Mouse (Mus musculus) forebrain, embryonic 10.5 days (tissue): ENCODE measurements at regions not wholly inside any gene's neighbourhood (a gene's known extent, or its start where the extent isn't known, plus 50 kb on each side); places are given as distances from the start of the nearest gene placed in this dataset.
A peak's percentile ranks its signal among the peaks of the same experiment; 100 is the strongest.

ENCODE experiments used
- DNase-seq: peaks from one replicate; pipeline ENCODE4 v3.0.0-alpha.2; 2017; ENCODE audit warnings: low spot score; ENCODE audit errors: extremely low spot score
- H3K27ac ChIP-seq: fragments of 300-500 bp; sonication (generic); 2 replicates; pipeline ENCODE4 v1.5.1; 2016; ENCODE audit warnings: mild to moderate bottlenecking
- H3K27me3 ChIP-seq: fragments of 300-500 bp; sonication (generic); 2 replicates; pipeline ENCODE4 v1.6.1; 2016; ENCODE audit warnings: mild to moderate bottlenecking; ENCODE audit not compliant: poor library complexity, severe bottlenecking
- H3K36me3 ChIP-seq: fragments of 300-500 bp; sonication (generic); replicated peaks from 2 replicates; pipeline ENCODE4 v1.6.1; 2016; ENCODE audit warnings: mild to moderate bottlenecking, moderate library complexity
- H3K4me1 ChIP-seq: fragments of 300-500 bp; sonication (generic); 2 replicates; pipeline ENCODE4 v1.6.1; 2016
- H3K4me3 ChIP-seq: fragments of 300-500 bp; sonication (generic); 2 replicates; pipeline ENCODE4 v1.5.1; 2016; ENCODE audit warnings: mild to moderate bottlenecking, moderate library complexity
- H3K9me3 ChIP-seq: fragments of 300-500 bp; sonication (generic); 2 replicates; pipeline ENCODE4 v1.6.1; 2016; ENCODE audit warnings: mild to moderate bottlenecking, moderate library complexity
- WGBS: fragments of 180-500 bp; shearing (Covaris S2); methylation state at CpG from one replicate; pipeline ENCODE4 v1.1.7; 2016; 5-methylcytosine and 5-hydroxymethylcytosine counted together

- H3K27ac ChIP-seq = no peak overlapping the region
- H3K4me1 ChIP-seq = no peaks in the 10 kb centered on the region
- no peaks in the 10 kb centered on the region for H3K9me3 ChIP-seq
- DNase-seq = no peak
- H3K36me3 ChIP-seq = no peaks in the 10 kb centered on the region
- WGBS = 90% methylated on average over 1 of the region's 1 CpGs
- H3K27me3 ChIP-seq = no peaks in the 10 kb centered on the region
- H3K4me3 ChIP-seq = no peak overlapping the region
Measured at GRCm38 (mm10) chr16:85743022-85743421, 59.9 kb downstream of the Adamts1 start.

- no peaks in the 10 kb centered on the region for H3K36me3 ChIP-seq
- no peak overlapping the region for H3K27ac ChIP-seq
- H3K4me1 ChIP-seq = no peaks in the 10 kb centered on the region
- no peaks in the 10 kb centered on the region for H3K27me3 ChIP-seq
- no peak for DNase-seq
- no peaks in the 10 kb centered on the region for H3K9me3 ChIP-seq
- WGBS = 91% methylated on average over 2 of the region's 2 CpGs
- no peak overlapping the region for H3K4me3 ChIP-seq
Measured at GRCm38 (mm10) chr16:85738606-85739195, 64.2 kb downstream of the Adamts1 start.

GRCm38 (mm10) chr16:85728026-85728425 is 74.9 kb downstream of the Adamts1 start:
- 81% methylated on average over 2 of the region's 2 CpGs for WGBS
- Histone ChIP-seq H3K27ac (no peak overlapping the region), H3K36me3 (no peaks in the 10 kb centered on the region), H3K4me3 (no peak overlapping the region), H3K9me3 (no peaks in the 10 kb centered on the region), H3K27me3 (no peaks in the 10 kb centered on the region), H3K4me1 (no peaks in the 10 kb centered on the region)
- no peak for DNase-seq

- H3K9me3 ChIP-seq = no peaks in the 10 kb centered on the region
- H3K27me3 ChIP-seq = no peaks in the 10 kb centered on the region
- no peak overlapping the region for H3K27ac ChIP-seq
- DNase-seq = no peak
- H3K4me1 ChIP-seq = no peaks in the 10 kb centered on the region
- no peak overlapping the region for H3K4me3 ChIP-seq
- 76% methylated on average over 2 of the region's 2 CpGs for WGBS
- H3K36me3 ChIP-seq = no peaks in the 10 kb centered on the region
Measured at GRCm38 (mm10) chr16:85721968-85722367, 80.9 kb downstream of the Adamts1 start.

- WGBS = 93% methylated on average over 3 of the region's 3 CpGs
- Histone ChIP-seq H3K27me3 (no peaks in the 10 kb centered on the region), H3K9me3 (no peaks in the 10 kb centered on the region), H3K4me1 (no peaks in the 10 kb centered on the region), H3K36me3 (no peaks in the 10 kb centered on the region), H3K27ac (no peak overlapping the region), H3K4me3 (no peak overlapping the region)
- DNase-seq = no peak
Measured at GRCm38 (mm10) chr16:85712291-85712690, 90.6 kb downstream of the Adamts1 start.

GRCm38 (mm10) chr16:85704254-85705020 is 98.5 kb downstream of the Adamts1 start:
- no peaks in the 10 kb centered on the region for H3K27me3 ChIP-seq
- H3K4me1 ChIP-seq = no peaks in the 10 kb centered on the region
- no peak overlapping the region for H3K27ac ChIP-seq
- WGBS = 89% methylated on average over 9 of the region's 9 CpGs
- H3K4me3 ChIP-seq = no peak overlapping the region
- DNase-seq = no peak
- H3K36me3 ChIP-seq = no peaks in the 10 kb centered on the region
- H3K9me3 ChIP-seq = no peaks in the 10 kb centered on the region

- Histone ChIP-seq H3K9me3 (no peaks in the 10 kb centered on the region), H3K36me3 (no peaks in the 10 kb centered on the region), H3K27ac (no peak overlapping the region), H3K4me1 (no peaks in the 10 kb centered on the region), H3K27me3 (no peaks in the 10 kb centered on the region), H3K4me3 (no peak overlapping the region)
- WGBS = 86% methylated on average over 2 of the region's 2 CpGs
- no peak for DNase-seq
Measured at GRCm38 (mm10) chr16:85702889-85703480, 99.9 kb downstream of the Adamts1 start.

- 84% methylated on average over 4 of the region's 4 CpGs for WGBS
- Histone ChIP-seq H3K27ac (no peak overlapping the region), H3K36me3 (no peaks in the 10 kb centered on the region), H3K4me1 (no peaks in the 10 kb centered on the region), H3K27me3 (no peaks in the 10 kb centered on the region), H3K4me3 (no peak overlapping the region), H3K9me3 (no peaks in the 10 kb centered on the region)
- DNase-seq = no peak
Measured at GRCm38 (mm10) chr16:85699329-85699728, 103.6 kb downstream of the Adamts1 start.

- Histone ChIP-seq H3K36me3 (no peaks in the 10 kb centered on the region), H3K27me3 (no peaks in the 10 kb centered on the region), H3K4me3 (no peak overlapping the region), H3K27ac (no peak overlapping the region), H3K9me3 (no peaks in the 10 kb centered on the region), H3K4me1 (peaks cover 6% of the 10 kb centered on the region)
- no peak for DNase-seq
- WGBS = 74% methylated on average over 2 of the region's 2 CpGs
Measured at GRCm38 (mm10) chr16:85682721-85683120, 120.2 kb downstream of the Adamts1 start.

GRCm38 (mm10) chr16:85680351-85680750 is 122.6 kb downstream of the Adamts1 start:
- no peak overlapping the region for H3K4me3 ChIP-seq
- H3K27ac ChIP-seq = no peak overlapping the region
- peak; percentile 17 for DNase-seq
- H3K27me3 ChIP-seq = no peaks in the 10 kb centered on the region
- no peaks in the 10 kb centered on the region for H3K9me3 ChIP-seq
- H3K36me3 ChIP-seq = no peaks in the 10 kb centered on the region
- peaks cover 6% of the 10 kb centered on the region for H3K4me1 ChIP-seq
- WGBS = 56% methylated on average over 6 of the region's 6 CpGs

GRCm38 (mm10) chr16:85678781-85679180 is 124.1 kb downstream of the Adamts1 start:
- H3K4me3 ChIP-seq = no peak overlapping the region
- WGBS = 84% methylated on average over 1 of the region's 1 CpGs
- no peaks in the 10 kb centered on the region for H3K9me3 ChIP-seq
- no peak overlapping the region for H3K27ac ChIP-seq
- no peak for DNase-seq
- no peaks in the 10 kb centered on the region for H3K36me3 ChIP-seq
- peaks cover 6% of the 10 kb centered on the region for H3K4me1 ChIP-seq
- no peaks in the 10 kb centered on the region for H3K27me3 ChIP-seq

- Histone ChIP-seq H3K36me3 (no peaks in the 10 kb centered on the region), H3K4me3 (no peak overlapping the region), H3K27ac (no peak overlapping the region), H3K9me3 (no peaks in the 10 kb centered on the region), H3K4me1 (peaks cover 6% of the 10 kb centered on the region), H3K27me3 (no peaks in the 10 kb centered on the region)
- no peak for DNase-seq
Measured at GRCm38 (mm10) chr16:85678228-85678627, 124.7 kb downstream of the Adamts1 start.

- H3K9me3 ChIP-seq = no peaks in the 10 kb centered on the region
- peak; percentile 29 for DNase-seq
- no peaks in the 10 kb centered on the region for H3K36me3 ChIP-seq
- H3K27ac ChIP-seq = no peak overlapping the region
- H3K4me1 ChIP-seq = peaks cover 6% of the 10 kb centered on the region
- H3K27me3 ChIP-seq = no peaks in the 10 kb centered on the region
- 45% methylated on average over 9 of the region's 9 CpGs for WGBS
- H3K4me3 ChIP-seq = no peak overlapping the region
Measured at GRCm38 (mm10) chr16:85677027-85677426, 123.8 kb upstream of the Cyyr1 start.
